Mouse (Mus musculus): ENCODE measurements around the gene Dlg5. TPM values are rescaled to one million over a fixed set of nuclear protein-coding genes. Genes with fewer than 3 reads are reported as not detected.

Gene Dlg5
- polyA plus RNA-seq, 1 experiment: 14.5 TPM

GRCm38 (mm10) chr14:24239651-24240050 lies 6.1 kb downstream of the Dlg5 start:
- DNase-seq (ENCODE audit: low read depth, low spot score): no peak
- whole genome bisulfite sequencing: 76% methylated on average over 11 of the region's 11 CpGs

GRCm38 (mm10) chr14:24235954-24236353 lies 9.8 kb downstream of the Dlg5 start:
- DNase-seq (ENCODE audit: low read depth, low spot score): no peak
- WGBS: 80% methylated on average over 3 of the region's 3 CpGs

DNA sequence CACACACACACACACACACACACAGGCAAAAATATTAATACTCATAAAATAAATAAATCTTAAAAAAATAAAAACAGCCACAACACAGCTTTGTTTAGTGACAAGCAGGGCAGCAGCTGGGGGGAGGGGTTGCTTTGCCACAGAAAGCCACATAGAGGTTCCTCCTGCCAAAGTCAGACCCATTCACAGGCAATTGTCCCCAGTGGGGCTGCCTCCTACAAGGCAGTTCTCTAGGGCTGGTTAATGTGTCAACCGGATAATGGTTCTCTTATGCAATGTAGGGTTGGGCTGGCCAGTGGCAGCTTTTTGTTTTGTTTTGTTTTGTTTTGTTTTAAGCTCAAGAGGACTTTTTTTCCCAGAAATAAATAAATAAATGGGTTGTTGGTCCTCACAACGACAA lies 11.3 kb downstream of the Dlg5 start:
- DNase-seq (ENCODE audit: low read depth, low spot score): no peak
- 22% methylated on average over 2 of the region's 2 CpGs for WGBS

GRCm38 (mm10) chr14:24232641-24233633 lies 12.8 kb downstream of the Dlg5 start:
- 64% methylated on average over 12 of the region's 12 CpGs for WGBS
- DNase-seq (ENCODE audit: low read depth, low spot score): no peak

- no peak for DNase-seq (ENCODE audit: low read depth, low spot score)
- WGBS: 63% methylated on average over 6 of the region's 6 CpGs
Measured at GRCm38 (mm10) chr14:24228549-24228948, 17.2 kb downstream of the Dlg5 start.

- 79% methylated on average over 8 of the region's 8 CpGs for WGBS
- DNase-seq (ENCODE audit: low read depth, low spot score): no peak
Measured at GRCm38 (mm10) chr14:24227015-24227414, 18.7 kb downstream of the Dlg5 start.

- DNase-seq (ENCODE audit: low read depth, low spot score): no peak
- WGBS: 74% methylated on average over 2 of the region's 2 CpGs
Measured at GRCm38 (mm10) chr14:24226344-24226743, 19.4 kb downstream of the Dlg5 start.

DNA sequence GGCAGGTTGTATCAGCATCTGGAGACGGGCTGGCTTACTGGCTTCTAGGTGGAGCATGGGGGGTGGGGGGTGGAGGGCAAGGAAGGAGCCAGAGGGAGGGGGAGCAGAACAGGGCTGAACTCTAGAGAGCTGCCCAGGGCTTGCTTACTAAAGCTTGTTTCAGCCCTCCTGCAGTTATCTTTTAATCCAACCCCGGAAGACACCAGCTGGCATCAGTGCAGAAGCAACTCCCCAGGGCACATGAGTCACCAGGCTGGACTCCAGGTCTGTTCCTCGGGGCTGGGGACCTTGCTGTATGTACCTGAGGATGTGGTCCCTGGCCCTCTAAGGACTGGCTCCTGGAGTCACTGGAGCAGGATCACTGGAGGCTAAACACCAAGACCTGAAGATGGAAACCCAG lies 23.0 kb downstream of the Dlg5 start:
- WGBS: 29% methylated on average over 3 of the region's 3 CpGs
- no peak for DNase-seq (ENCODE audit: low read depth, low spot score)

GRCm38 (mm10) chr14:24222273-24222672 lies 23.4 kb downstream of the Dlg5 start:
- WGBS: 82% methylated on average over 3 of the region's 3 CpGs
- DNase-seq (ENCODE audit: low read depth, low spot score): no peak

DNA sequence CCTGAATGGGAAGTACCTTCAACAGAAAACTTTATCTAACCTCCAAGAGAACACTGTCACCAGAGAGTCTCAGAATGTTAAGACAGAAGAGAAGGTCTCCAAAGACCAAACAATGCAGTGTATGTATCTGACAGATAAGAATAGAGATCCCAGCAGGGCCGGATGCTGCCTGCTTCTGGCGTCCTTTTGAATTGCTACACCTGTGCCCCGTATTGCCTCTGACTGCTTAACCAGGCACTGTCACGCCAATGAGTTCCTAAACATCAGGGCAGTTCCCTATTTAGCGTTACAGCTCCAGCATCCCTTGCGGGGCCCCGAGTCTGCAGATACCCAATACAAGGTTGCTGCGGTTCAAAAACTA lies 28.4 kb downstream of the Dlg5 start:
- 47% methylated on average over 8 of the region's 8 CpGs for WGBS

DNA sequence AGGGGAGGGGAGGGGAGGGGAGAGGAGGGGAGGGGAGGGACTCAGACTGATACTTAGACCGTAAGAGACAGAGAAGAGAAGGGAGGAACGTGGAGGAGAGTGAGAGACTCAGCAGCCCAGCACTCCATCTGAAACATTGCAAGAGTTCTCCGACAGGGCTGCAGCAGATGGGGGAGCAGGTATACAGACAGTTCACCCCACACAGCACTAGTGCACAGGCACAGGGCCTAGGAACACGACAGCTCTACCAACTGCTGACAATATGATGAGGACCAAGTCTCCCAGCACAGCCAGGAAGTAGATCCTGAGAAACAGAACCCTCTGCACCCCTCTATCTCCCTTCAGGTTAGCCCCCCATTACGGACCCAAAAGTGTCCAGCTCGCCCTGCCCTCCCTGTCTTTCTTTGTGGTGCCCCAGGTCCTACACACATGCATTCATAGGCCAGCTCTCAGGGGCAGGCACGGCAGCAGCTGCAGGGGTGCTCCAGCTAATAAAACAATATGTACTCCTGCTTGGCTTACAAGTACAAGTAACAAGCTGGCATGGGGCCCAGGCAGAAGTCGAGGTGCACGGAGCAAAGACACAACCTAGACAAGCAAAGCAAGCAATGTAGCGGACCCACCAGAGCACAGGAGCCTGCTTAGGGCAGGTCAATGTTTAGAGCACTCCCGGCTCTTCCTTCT lies 28.9 kb downstream of the Dlg5 start:
- DNase-seq (ENCODE audit: low read depth, low spot score): no peak
- 34% methylated on average over 11 of the region's 11 CpGs for WGBS

More for the DNA sequence above, 28.4 kb downstream of the Dlg5 start:
- DNase-seq (ENCODE audit: low read depth, low spot score): no peak

- WGBS: 59% methylated on average over 4 of the region's 4 CpGs
- no peak for DNase-seq (ENCODE audit: low read depth, low spot score)
Measured at GRCm38 (mm10) chr14:24216064-24216463, 29.7 kb downstream of the Dlg5 start.

DNA sequence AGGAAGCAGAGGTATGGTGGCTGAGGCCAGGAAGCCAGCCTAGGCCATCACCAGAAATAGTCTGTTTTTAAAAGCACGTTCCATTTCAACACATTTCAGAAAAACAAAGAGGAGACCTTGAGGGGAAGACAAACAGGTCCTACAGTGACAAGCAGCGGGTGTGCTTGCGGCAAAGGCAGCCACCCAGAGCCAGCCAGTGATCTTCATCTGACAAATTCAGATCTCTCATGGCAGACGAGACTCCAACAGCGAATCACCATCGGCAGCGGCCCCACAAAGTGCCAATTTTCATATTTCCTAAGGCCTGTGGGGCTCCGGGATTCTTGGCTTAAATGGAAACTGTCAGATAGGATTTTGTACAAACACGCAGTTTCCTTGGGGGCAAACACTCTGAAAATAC lies 31.3 kb downstream of the Dlg5 start:
- no peak for DNase-seq (ENCODE audit: low read depth, low spot score)
- 85% methylated on average over 9 of the region's 9 CpGs for WGBS

GRCm38 (mm10) chr14:24213336-24213735 lies 32.4 kb downstream of the Dlg5 start:
- DNase-seq (ENCODE audit: low read depth, low spot score): no peak
- 86% methylated on average over 2 of the region's 2 CpGs for WGBS

DNA sequence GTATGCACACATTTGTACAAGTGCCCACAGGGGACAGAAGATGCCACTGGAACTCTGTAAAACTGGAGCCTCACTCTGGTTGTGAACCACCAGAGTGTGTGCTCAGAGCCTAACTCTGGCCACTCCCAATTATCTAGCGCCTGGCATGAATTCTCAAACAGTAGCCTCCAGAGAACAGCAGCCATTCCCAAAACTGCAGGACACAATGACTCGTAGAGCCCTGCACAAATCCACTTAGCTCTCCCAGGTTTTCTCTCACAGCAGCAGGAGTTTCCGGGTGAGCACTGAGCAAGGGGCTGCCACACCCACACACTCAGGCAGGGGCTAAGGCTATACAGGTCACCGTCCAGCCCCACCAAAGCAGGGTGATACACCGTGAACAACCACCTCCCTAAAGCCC lies 32.9 kb downstream of the Dlg5 start:
- DNase-seq (ENCODE audit: low read depth, low spot score): no peak
- WGBS: 38% methylated on average over 5 of the region's 5 CpGs

DNA sequence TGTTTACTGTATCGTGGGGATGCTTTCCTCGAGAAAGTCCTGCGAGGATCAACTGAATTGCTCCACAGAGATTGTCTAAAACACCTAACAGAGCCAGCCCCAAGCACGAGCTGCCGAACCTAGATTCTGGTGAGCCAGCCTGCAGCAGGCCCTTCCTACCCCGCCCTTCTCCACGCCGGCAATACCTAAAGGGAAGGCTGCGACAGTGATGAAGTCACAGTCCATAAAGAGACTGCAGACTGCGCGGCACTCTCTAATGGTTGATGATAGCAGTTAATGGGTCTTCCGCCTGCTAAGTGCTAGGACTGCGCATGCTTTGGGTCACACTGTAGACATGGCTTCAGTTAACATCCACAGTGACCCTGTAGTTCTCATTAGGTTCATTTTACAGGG lies 38.4 kb downstream of the Dlg5 start:
- DNase-seq (ENCODE audit: low read depth, low spot score): peak; percentile 8
- WGBS: 28% methylated on average over 13 of the region's 13 CpGs

GRCm38 (mm10) chr14:24206736-24207359 lies 38.9 kb downstream of the Dlg5 start:
- no peak for DNase-seq (ENCODE audit: low read depth, low spot score)
- 25% methylated on average over 12 of the region's 12 CpGs for WGBS

DNA sequence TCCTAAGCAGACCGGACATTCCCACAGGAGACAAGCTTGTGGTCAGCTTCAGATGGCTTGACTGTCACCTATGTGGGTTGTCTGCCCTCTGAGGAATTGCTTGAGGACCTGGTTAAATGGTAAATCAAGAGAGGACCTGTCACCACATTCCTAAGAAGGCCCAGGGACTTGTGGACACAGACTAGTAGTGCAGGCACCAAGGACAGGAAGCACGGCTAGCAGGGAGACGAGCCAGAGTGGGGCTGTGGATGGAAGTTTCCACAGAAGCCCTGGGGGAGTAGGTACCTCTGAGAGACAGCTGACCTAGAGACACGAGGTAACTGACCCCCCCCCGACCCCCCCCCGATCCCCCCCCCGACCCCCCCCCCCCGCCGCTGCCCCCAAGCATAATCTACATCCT lies 39.4 kb downstream of the Dlg5 start:
- 22% methylated on average over 9 of the region's 9 CpGs for WGBS
- no peak for DNase-seq (ENCODE audit: low read depth, low spot score)

- DNase-seq (ENCODE audit: low read depth, low spot score): no peak
- 47% methylated on average over 6 of the region's 6 CpGs for WGBS
Measured at GRCm38 (mm10) chr14:24205281-24205871, 40.3 kb downstream of the Dlg5 start.

DNA sequence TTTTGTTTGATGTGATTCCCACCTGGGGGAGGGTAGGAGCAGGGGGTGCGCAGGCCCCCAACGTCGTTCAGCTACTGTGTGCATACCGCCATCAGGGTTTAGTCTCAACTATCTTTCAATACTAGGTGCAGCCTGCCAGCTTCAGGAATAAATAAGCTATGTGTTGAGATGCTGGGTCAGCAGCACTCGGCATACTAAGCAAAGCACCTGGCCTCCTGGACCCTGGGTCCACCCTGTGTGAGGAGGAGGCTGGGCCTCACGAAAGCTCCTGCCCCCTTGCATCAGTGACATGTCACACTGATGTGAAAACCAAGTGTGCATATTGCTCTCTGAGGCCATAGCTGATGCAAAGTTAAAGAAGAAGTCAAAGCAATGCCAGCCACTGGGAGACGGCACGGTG lies 42.5 kb downstream of the Dlg5 start:
- WGBS: 96% methylated on average over 8 of the region's 8 CpGs
- no peak for DNase-seq (ENCODE audit: low read depth, low spot score)

Measured in large intestine, adult 2 months (tissue).